Mouse (Mus musculus): Measurements from ENCODE around the gene F13a1. TPM values are rescaled to one million over a fixed set of nuclear protein-coding genes. Genes with fewer than 3 reads are reported as not detected.
A peak's percentile ranks its signal among the peaks of the same experiment; 100 is the strongest.

Gene F13a1
- 3.0 and 30.4 TPM in 2 replicates for polyA plus RNA-seq (2012; ENCODE audit: insufficient read depth, low replicate concordance)

- no peak for TF ChIP-seq GATA1 (IDR thresholded peaks at IDR 0.05; ENCODE audit: borderline replicate concordance, low read length)
- no peak for TF ChIP-seq FLI1 (IDR thresholded peaks at IDR 0.05; ENCODE audit: low read length)
- Histone ChIP-seq H3K27me3 (replicated peaks) (no peaks in the 10 kb centered on the region), H3K4me1 (peaks cover 99% of the 10 kb centered on the region), H3K9me3 (no peaks in the 10 kb centered on the region), H3K36me3 (replicated peaks; ENCODE audit: low read length) (peaks cover 35% of the 10 kb centered on the region), H3K4me3 (replicated peaks) (peak within 1 kb of the TSS; percentile 88)
Measured at GRCm38 (mm10) chr13:37050126-37050525, at the start of gene F13a1. F13a1 (minus strand) TSS chr13:37050244.

- Histone ChIP-seq H3K36me3 (replicated peaks; ENCODE audit: low read length) (no peaks in the 10 kb centered on the region), H3K4me1 (peaks cover 22% of the 10 kb centered on the region; the same call in 1 of the 2 replicates), H3K9me3 (0 out of 2 replicates have a peak, but pooled peaks cover 3% of the 10 kb centered on the region), H3K27me3 (replicated peaks) (no peaks in the 10 kb centered on the region), H3K4me3 (replicated peaks) (no peak overlapping the region)
- TF ChIP-seq FLI1 (IDR thresholded peaks at IDR 0.05; ENCODE audit: low read length) (no peak), GATA1 (IDR thresholded peaks at IDR 0.05; ENCODE audit: borderline replicate concordance, low read length) (no peak)
Measured at GRCm38 (mm10) chr13:37091620-37092019, 41.6 kb upstream of the F13a1 start.

GRCm38 (mm10) chr13:37089104-37089503 lies 39.1 kb upstream of the F13a1 start:
- TF ChIP-seq GATA1 (IDR thresholded peaks at IDR 0.05; ENCODE audit: borderline replicate concordance, low read length) (no peak), FLI1 (IDR thresholded peaks at IDR 0.05; ENCODE audit: low read length) (no peak)
- H3K27me3 ChIP-seq (replicated peaks), result no peaks in the 10 kb centered on the region
- peaks cover 17% of the 10 kb centered on the region; the same call in 1 of the 2 replicates for H3K4me1 ChIP-seq
- 0 out of 2 replicates have a peak, but pooled peaks cover 3% of the 10 kb centered on the region for H3K9me3 ChIP-seq
- no peaks in the 10 kb centered on the region for H3K36me3 ChIP-seq (replicated peaks; ENCODE audit: low read length)
- no peak overlapping the region for H3K4me3 ChIP-seq (replicated peaks)

GRCm38 (mm10) chr13:37081506-37082241 lies 31.6 kb upstream of the F13a1 start:
- no peak overlapping the region for H3K4me3 ChIP-seq (replicated peaks)
- no peaks in the 10 kb centered on the region for H3K27me3 ChIP-seq (replicated peaks)
- no peaks in the 10 kb centered on the region for H3K9me3 ChIP-seq
- H3K4me1 ChIP-seq, result peaks cover 23% of the 10 kb centered on the region
- H3K36me3 ChIP-seq (replicated peaks; ENCODE audit: low read length), result no peaks in the 10 kb centered on the region
- TF ChIP-seq GATA1 (IDR thresholded peaks at IDR 0.05; ENCODE audit: borderline replicate concordance, low read length) (no peak), FLI1 (IDR thresholded peaks at IDR 0.05; ENCODE audit: low read length) (no peak)

- no peaks in the 10 kb centered on the region for H3K27me3 ChIP-seq (replicated peaks)
- H3K36me3 ChIP-seq (replicated peaks; ENCODE audit: low read length), result no peaks in the 10 kb centered on the region
- H3K4me3 ChIP-seq (replicated peaks), result peak overlapping the region; percentile 35
- no peaks in the 10 kb centered on the region for H3K9me3 ChIP-seq
- H3K4me1 ChIP-seq, result peaks cover 53% of the 10 kb centered on the region
- TF ChIP-seq GATA1 (IDR thresholded peaks at IDR 0.05; ENCODE audit: borderline replicate concordance, low read length) (no peak), FLI1 (IDR thresholded peaks at IDR 0.05; ENCODE audit: low read length) (no peak)
Measured at GRCm38 (mm10) chr13:37071390-37071789, 21.3 kb upstream of the F13a1 start.

GRCm38 (mm10) chr13:37070824-37071223 lies 20.8 kb upstream of the F13a1 start:
- H3K4me1 ChIP-seq, result peaks cover 49% of the 10 kb centered on the region
- H3K27me3 ChIP-seq (replicated peaks), result no peaks in the 10 kb centered on the region
- H3K4me3 ChIP-seq (replicated peaks), result no peak overlapping the region
- TF ChIP-seq GATA1 (IDR thresholded peaks at IDR 0.05; ENCODE audit: borderline replicate concordance, low read length), result no peak
- TF ChIP-seq FLI1 (IDR thresholded peaks at IDR 0.05; ENCODE audit: low read length), result no peak
- no peaks in the 10 kb centered on the region for H3K36me3 ChIP-seq (replicated peaks; ENCODE audit: low read length)
- no peaks in the 10 kb centered on the region for H3K9me3 ChIP-seq

GRCm38 (mm10) chr13:37060810-37061209 lies 10.8 kb upstream of the F13a1 start:
- peaks cover 9% of the 10 kb centered on the region for H3K9me3 ChIP-seq
- no peak for TF ChIP-seq FLI1 (IDR thresholded peaks at IDR 0.05; ENCODE audit: low read length)
- no peak for TF ChIP-seq GATA1 (IDR thresholded peaks at IDR 0.05; ENCODE audit: borderline replicate concordance, low read length)
- H3K27me3 ChIP-seq (replicated peaks), result no peaks in the 10 kb centered on the region
- H3K4me3 ChIP-seq (replicated peaks), result no peak overlapping the region
- peaks cover 79% of the 10 kb centered on the region for H3K4me1 ChIP-seq
- peaks cover 12% of the 10 kb centered on the region for H3K36me3 ChIP-seq (replicated peaks; ENCODE audit: low read length)

GRCm38 (mm10) chr13:37056662-37057061 lies 6.6 kb upstream of the F13a1 start:
- H3K4me1 ChIP-seq, result peaks cover 91% of the 10 kb centered on the region
- peaks cover 9% of the 10 kb centered on the region for H3K9me3 ChIP-seq
- peaks cover 12% of the 10 kb centered on the region for H3K36me3 ChIP-seq (replicated peaks; ENCODE audit: low read length)
- no peaks in the 10 kb centered on the region for H3K27me3 ChIP-seq (replicated peaks)
- H3K4me3 ChIP-seq (replicated peaks), result peak overlapping the region; percentile 57
- TF ChIP-seq FLI1 (IDR thresholded peaks at IDR 0.05; ENCODE audit: low read length) (no peak), GATA1 (IDR thresholded peaks at IDR 0.05; ENCODE audit: borderline replicate concordance, low read length) (no peak)

- H3K9me3 ChIP-seq, result no peaks in the 10 kb centered on the region
- H3K27me3 ChIP-seq (replicated peaks), result no peaks in the 10 kb centered on the region
- H3K4me1 ChIP-seq, result peaks cover 99% of the 10 kb centered on the region
- H3K36me3 ChIP-seq (replicated peaks; ENCODE audit: low read length), result peaks cover 39% of the 10 kb centered on the region
- TF ChIP-seq GATA1 (IDR thresholded peaks at IDR 0.05; ENCODE audit: borderline replicate concordance, low read length) (no peak), FLI1 (IDR thresholded peaks at IDR 0.05; ENCODE audit: low read length) (no peak)
- H3K4me3 ChIP-seq (replicated peaks), result peak overlapping the region; percentile 88
Measured at GRCm38 (mm10) chr13:37049631-37050030, 413 bp downstream of the F13a1 start.

GRCm38 (mm10) chr13:37049018-37049417 lies 1.0 kb downstream of the F13a1 start:
- Histone ChIP-seq H3K9me3 (peaks cover under 1% of the 10 kb centered on the region; the same call in 1 of the 2 replicates), H3K4me3 (replicated peaks) (peak overlapping the region; percentile 88), H3K36me3 (replicated peaks; ENCODE audit: low read length) (peaks cover 46% of the 10 kb centered on the region), H3K27me3 (replicated peaks) (no peaks in the 10 kb centered on the region), H3K4me1 (peaks cover 93% of the 10 kb centered on the region)
- TF ChIP-seq GATA1 (IDR thresholded peaks at IDR 0.05; ENCODE audit: borderline replicate concordance, low read length) (no peak), FLI1 (IDR thresholded peaks at IDR 0.05; ENCODE audit: low read length) (no peak)

All from megakaryocyte, embryonic 14.5 days (primary cell).